ENCODE assay signal across 11 mouse cellular contexts in genomic region chr9:101198261-101198660, GRCm38 (mm10).
"Had no signal": no experiment of that assay in that cellular context is flagged by ENCODE, and none has a peak within 500 bp of the region (broad histone marks: within the 10 kb centered on the region; RNA-seq: fewer than 3 reads in every experiment).

No protein-coding gene starts in this region.

- DNase-seq: kidney, postnatal 14 days; layer of hippocampus, adult 9-11 months; layer of hippocampus, postnatal 36 days; lung, postnatal 4 days; thymus, postnatal 4 days had no signal

- H3K27ac ChIP-seq: limb, embryonic 12.5 days; liver, embryonic 14.5 days; midbrain, embryonic 10.5 days; neural tube, embryonic 12.5 days; stomach, postnatal 0 days had no signal

- H3K27me3 ChIP-seq: limb, embryonic 12.5 days; neural tube, embryonic 12.5 days had no signal

- ATAC-seq: lung, postnatal 0 days had no signal

- H3K4me3 ChIP-seq: limb, embryonic 12.5 days; midbrain, embryonic 10.5 days; neural tube, embryonic 12.5 days had no signal

- H3K9me3 ChIP-seq: limb, embryonic 12.5 days; midbrain, embryonic 10.5 days; neural tube, embryonic 12.5 days had no signal

- H3K36me3 ChIP-seq: limb, embryonic 12.5 days; midbrain, embryonic 10.5 days; neural tube, embryonic 12.5 days had no signal

- H3K4me1 ChIP-seq: midbrain, embryonic 10.5 days had no signal

- H3K4me2 ChIP-seq: limb, embryonic 12.5 days; neural tube, embryonic 12.5 days had no signal

- H3K9ac ChIP-seq: limb, embryonic 12.5 days; liver, embryonic 14.5 days; neural tube, embryonic 12.5 days had no signal
